Mouse (Mus musculus): ENCODE measurements around the gene Rufy3. TPM values are rescaled to one million over a fixed set of nuclear protein-coding genes. Genes with fewer than 3 reads are reported as not detected.

The Rufy3 gene
- polyA plus RNA-seq, 1 experiment = 6.4 TPM

DNA sequence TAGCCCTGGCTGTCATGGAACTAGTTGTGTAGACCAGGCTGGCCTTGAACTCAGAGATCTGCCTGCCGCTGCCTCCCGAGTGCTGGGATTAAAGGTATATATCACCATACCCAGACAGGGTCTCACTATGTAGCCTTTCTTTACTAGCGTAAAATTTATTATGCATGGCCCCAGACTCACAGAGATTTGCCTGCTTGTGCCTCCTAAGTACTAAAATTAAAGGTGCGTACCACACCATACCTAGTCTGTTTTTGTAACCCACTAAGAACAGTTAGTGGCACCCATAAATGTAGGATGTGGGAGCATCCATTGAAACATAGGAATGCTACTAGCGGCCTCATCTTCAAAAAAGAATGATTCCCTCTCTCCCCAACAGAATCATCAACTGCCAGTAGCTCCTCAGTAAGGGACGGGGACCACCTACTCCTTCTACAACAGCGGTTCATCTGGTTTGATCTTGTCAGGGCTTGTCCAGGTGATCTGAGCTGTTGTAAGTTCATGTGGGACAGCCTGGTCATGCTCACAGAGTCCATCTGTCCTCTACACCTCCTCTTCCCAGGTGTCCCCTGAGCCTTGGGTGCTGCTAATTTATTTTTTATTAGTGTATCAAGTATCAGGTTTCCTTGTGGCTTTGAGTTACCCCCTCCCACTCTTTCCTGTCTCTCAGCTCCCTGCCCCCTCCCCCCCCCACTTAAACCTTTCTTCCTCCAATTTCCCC, 40.0 kb downstream of the Rufy3 start:
- Histone ChIP-seq H3K27ac (ENCODE audit: insufficient read depth, low read depth, low read length) (no peak overlapping the region), H3K36me3 (ENCODE audit: control insufficient read depth, insufficient read depth, low read length) (no peaks in the 10 kb centered on the region), H3K27me3 (ENCODE audit: control insufficient read depth, insufficient read depth, low read length) (no peaks in the 10 kb centered on the region), H3K4me3 (ENCODE audit: low read depth, low read length) (no peak overlapping the region), H3K4me1 (ENCODE audit: control insufficient read depth, insufficient read depth, insufficient read length, low read length) (no peaks in the 10 kb centered on the region; the same call in 1 of the 2 replicates)
- TF ChIP-seq POLR2A (IDR thresholded peaks at IDR 0.05; ENCODE audit: low read depth, low read length) (no peak), CTCF (IDR thresholded peaks at IDR 0.05; ENCODE audit: extremely low read depth, insufficient read length, insufficient replicate concordance, low read depth, low read length) (no peak)
- 95% methylated on average over 7 of the region's 7 CpGs for whole genome bisulfite sequencing

DNA sequence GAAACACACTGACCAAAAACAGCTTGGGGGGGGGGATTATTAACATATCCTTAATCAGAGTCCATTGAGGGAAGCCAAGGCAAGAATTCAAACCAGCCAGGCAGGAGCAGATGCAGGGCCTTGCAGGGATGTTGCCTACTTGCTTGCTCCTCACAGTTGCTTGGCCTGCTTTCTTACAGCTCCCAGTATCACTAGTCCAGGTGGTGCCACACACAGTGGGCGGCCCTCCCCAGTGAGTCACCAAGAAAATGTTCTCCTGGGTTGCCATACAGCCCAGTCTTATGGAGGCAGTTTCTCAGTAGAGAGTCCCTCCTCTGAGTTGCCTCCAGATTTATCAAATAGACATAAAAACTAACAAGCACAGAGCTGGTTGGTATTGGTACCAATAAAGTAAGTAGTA, 49.3 kb downstream of the Rufy3 start:
- Histone ChIP-seq H3K36me3 (ENCODE audit: control insufficient read depth, insufficient read depth, low read length) (peaks cover 21% of the 10 kb centered on the region), H3K4me1 (ENCODE audit: control insufficient read depth, insufficient read depth, insufficient read length, low read length) (no peaks in the 10 kb centered on the region), H3K27me3 (ENCODE audit: control insufficient read depth, insufficient read depth, low read length) (no peaks in the 10 kb centered on the region), H3K27ac (ENCODE audit: insufficient read depth, low read depth, low read length) (no peak overlapping the region), H3K4me3 (ENCODE audit: low read depth, low read length) (no peak overlapping the region)
- no peak for TF ChIP-seq POLR2A (IDR thresholded peaks at IDR 0.05; ENCODE audit: low read depth, low read length)
- no peak for TF ChIP-seq CTCF (IDR thresholded peaks at IDR 0.05; ENCODE audit: extremely low read depth, insufficient read length, insufficient replicate concordance, low read depth, low read length)
- WGBS = 96% methylated on average over 1 of the region's 1 CpGs

DNA sequence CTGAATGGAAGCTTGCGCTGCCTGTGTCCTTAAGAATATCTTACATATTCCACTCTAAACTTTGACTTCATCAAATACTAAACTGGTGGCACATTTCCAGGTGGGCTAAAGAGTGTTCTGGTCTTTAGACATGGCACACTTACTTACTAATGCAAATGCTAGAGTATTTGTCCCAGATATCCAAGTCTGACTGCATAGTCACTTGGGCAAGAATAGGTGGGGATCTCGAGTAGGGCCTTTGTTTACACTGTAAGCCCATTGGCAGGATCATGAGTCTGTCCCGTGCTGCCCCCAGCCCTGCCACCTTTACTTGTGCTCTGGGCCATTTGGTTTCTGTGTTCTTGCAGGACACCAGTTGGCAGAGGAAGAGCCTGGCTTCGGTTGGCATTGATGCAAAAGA, 52.1 kb downstream of the Rufy3 start:
- WGBS = 82% methylated on average over 4 of the region's 4 CpGs
- no peak overlapping the region for H3K4me3 ChIP-seq (ENCODE audit: low read depth, low read length)
- TF ChIP-seq POLR2A (IDR thresholded peaks at IDR 0.05; ENCODE audit: low read depth, low read length) (no peak), CTCF (IDR thresholded peaks at IDR 0.05; ENCODE audit: extremely low read depth, insufficient read length, insufficient replicate concordance, low read depth, low read length) (no peak)
- H3K27ac ChIP-seq (ENCODE audit: insufficient read depth, low read depth, low read length) = no peak overlapping the region
- no peaks in the 10 kb centered on the region for H3K27me3 ChIP-seq (ENCODE audit: control insufficient read depth, insufficient read depth, low read length)
- H3K36me3 ChIP-seq (ENCODE audit: control insufficient read depth, insufficient read depth, low read length) = peaks cover 32% of the 10 kb centered on the region
- H3K4me1 ChIP-seq (ENCODE audit: control insufficient read depth, insufficient read depth, insufficient read length, low read length) = no peaks in the 10 kb centered on the region

DNA sequence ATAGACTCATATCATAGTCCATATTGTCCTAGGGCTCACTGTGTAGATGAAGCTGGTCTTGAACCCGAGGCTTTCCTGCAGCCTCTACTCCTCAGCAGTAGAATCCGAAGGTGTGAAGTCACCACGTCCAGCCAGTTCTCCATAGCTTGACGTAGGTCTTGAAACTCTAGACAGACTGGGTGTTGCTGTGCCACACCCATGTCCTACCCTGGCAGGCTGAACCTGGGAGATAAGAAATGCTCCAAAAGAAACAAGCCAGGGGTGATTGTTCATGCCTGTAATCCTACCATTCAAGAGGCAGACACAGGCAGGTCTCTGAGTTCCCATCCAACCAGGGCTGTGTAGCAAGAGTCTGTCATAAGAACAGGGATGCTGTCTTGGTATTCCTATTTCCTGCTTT, 62.7 kb downstream of the Rufy3 start:
- 46% methylated on average over 4 of the region's 4 CpGs for WGBS
- Histone ChIP-seq H3K27me3 (ENCODE audit: control insufficient read depth, insufficient read depth, low read length) (no peaks in the 10 kb centered on the region), H3K4me1 (ENCODE audit: control insufficient read depth, insufficient read depth, insufficient read length, low read length) (peaks cover 3% of the 10 kb centered on the region; the same call in 1 of the 2 replicates), H3K4me3 (ENCODE audit: low read depth, low read length) (no peak overlapping the region), H3K27ac (ENCODE audit: insufficient read depth, low read depth, low read length) (no peak overlapping the region), H3K36me3 (ENCODE audit: control insufficient read depth, insufficient read depth, low read length) (peaks cover 12% of the 10 kb centered on the region)
- TF ChIP-seq POLR2A (IDR thresholded peaks at IDR 0.05; ENCODE audit: low read depth, low read length) = no peak
- TF ChIP-seq CTCF (IDR thresholded peaks at IDR 0.05; ENCODE audit: extremely low read depth, insufficient read length, insufficient replicate concordance, low read depth, low read length) = no peak

DNA sequence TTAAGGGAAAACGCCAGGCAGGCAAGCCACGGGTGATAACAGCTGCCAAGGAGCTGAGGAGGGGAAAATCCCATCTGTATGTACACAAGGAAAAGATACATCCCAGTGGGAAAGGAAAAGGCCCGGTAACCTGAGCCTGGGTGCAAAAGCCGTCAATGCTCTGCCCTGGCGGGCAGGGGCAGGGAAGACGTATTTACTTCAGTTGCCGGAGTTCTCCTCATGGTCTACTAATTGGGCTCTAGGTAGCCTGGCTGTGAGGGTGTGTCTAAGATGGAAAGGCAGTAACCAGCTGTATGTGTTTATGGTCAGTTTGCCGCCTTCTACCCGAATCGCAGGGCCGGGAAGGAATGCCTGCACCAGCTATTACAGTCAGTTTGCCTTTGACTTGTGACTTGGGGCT, 64.3 kb downstream of the Rufy3 start:
- Histone ChIP-seq H3K4me3 (ENCODE audit: low read depth, low read length) (no peak overlapping the region), H3K27ac (ENCODE audit: insufficient read depth, low read depth, low read length) (no peak overlapping the region), H3K4me1 (ENCODE audit: control insufficient read depth, insufficient read depth, insufficient read length, low read length) (peaks cover 3% of the 10 kb centered on the region; the same call in 1 of the 2 replicates), H3K27me3 (ENCODE audit: control insufficient read depth, insufficient read depth, low read length) (no peaks in the 10 kb centered on the region), H3K36me3 (ENCODE audit: control insufficient read depth, insufficient read depth, low read length) (peaks cover 19% of the 10 kb centered on the region)
- WGBS = 70% methylated on average over 11 of the region's 11 CpGs
- TF ChIP-seq CTCF (IDR thresholded peaks at IDR 0.05; ENCODE audit: extremely low read depth, insufficient read length, insufficient replicate concordance, low read depth, low read length) = no peak

DNA sequence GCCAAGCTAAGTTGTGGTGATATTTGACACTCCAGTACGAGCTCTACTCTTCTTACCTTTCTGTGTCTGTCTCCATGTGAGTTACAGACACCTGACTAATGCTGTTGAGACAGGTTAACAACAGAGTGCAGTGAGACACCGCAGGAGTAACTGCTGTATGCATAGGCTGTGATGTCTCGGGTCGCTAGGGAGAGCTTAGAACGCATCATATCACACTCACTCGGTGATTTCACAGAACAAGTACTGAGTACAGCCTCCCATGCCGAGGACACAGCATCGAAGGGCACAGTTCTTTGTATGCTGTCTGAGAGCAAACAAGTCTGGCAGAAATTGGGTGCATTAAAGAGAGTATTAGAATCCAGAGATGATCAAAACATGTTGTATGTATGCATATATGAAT, 65.1 kb downstream of the Rufy3 start:
- no peak for TF ChIP-seq POLR2A (IDR thresholded peaks at IDR 0.05; ENCODE audit: low read depth, low read length)
- no peak for TF ChIP-seq CTCF (IDR thresholded peaks at IDR 0.05; ENCODE audit: extremely low read depth, insufficient read length, insufficient replicate concordance, low read depth, low read length)
- Histone ChIP-seq H3K27ac (ENCODE audit: insufficient read depth, low read depth, low read length) (no peak overlapping the region), H3K4me1 (ENCODE audit: control insufficient read depth, insufficient read depth, insufficient read length, low read length) (peaks cover 3% of the 10 kb centered on the region; the same call in 1 of the 2 replicates), H3K27me3 (ENCODE audit: control insufficient read depth, insufficient read depth, low read length) (no peaks in the 10 kb centered on the region), H3K36me3 (ENCODE audit: control insufficient read depth, insufficient read depth, low read length) (peaks cover 25% of the 10 kb centered on the region), H3K4me3 (ENCODE audit: low read depth, low read length) (no peak overlapping the region)
- WGBS = 90% methylated on average over 8 of the region's 8 CpGs

DNA sequence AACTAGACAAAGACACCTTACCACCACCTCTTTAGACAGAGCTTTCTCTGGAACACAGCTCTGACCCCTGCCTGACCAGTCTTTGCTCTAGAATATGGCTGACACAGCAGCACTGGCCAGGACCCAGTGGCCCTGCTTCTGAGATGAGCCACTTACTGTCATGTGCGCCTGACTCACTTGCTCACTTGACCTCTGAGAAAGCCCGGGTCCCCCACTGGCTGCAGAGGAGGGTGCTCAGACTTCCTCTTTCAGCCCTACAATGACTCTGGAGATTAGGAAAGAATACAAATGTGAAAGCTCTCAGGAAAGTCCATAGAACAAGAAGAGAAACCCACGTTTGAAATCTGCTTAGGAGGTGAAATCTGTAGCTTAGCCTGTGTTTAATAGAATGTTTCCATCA, 66.0 kb downstream of the Rufy3 start:
- no peak overlapping the region for H3K4me3 ChIP-seq (ENCODE audit: low read depth, low read length)
- H3K4me1 ChIP-seq (ENCODE audit: control insufficient read depth, insufficient read depth, insufficient read length, low read length) = peaks cover 3% of the 10 kb centered on the region; the same call in 1 of the 2 replicates
- H3K36me3 ChIP-seq (ENCODE audit: control insufficient read depth, insufficient read depth, low read length) = peaks cover 33% of the 10 kb centered on the region
- no peaks in the 10 kb centered on the region for H3K27me3 ChIP-seq (ENCODE audit: control insufficient read depth, insufficient read depth, low read length)
- H3K27ac ChIP-seq (ENCODE audit: insufficient read depth, low read depth, low read length) = peak overlapping the region; percentile 3; the same call in 1 of the 2 replicates
- WGBS = 51% methylated on average over 3 of the region's 3 CpGs
- no peak for TF ChIP-seq POLR2A (IDR thresholded peaks at IDR 0.05; ENCODE audit: low read depth, low read length)
- no peak for TF ChIP-seq CTCF (IDR thresholded peaks at IDR 0.05; ENCODE audit: extremely low read depth, insufficient read length, insufficient replicate concordance, low read depth, low read length)
